Mouse (Mus musculus) adrenal gland, postnatal 36 days (tissue): ENCODE measurements around the gene Zfp791. TPM values are rescaled to one million over a fixed set of nuclear protein-coding genes. Genes with fewer than 3 reads are reported as not detected.
"Not testable (repeated sequence)": the region's sequence is repeated elsewhere in the genome, so short reads cannot be mapped to it uniquely, and the experiment has no call there.

ENCODE experiments used
- DNase-seq, 2 experiments: peaks; one replicate each; pipeline ENCODE4 v3.0.0; 2021; ENCODE audit warnings: mixed read lengths in 1 of 2
- total RNA-seq, 2 experiments: library from RNA; stranded (reverse); gene quantifications; 2 replicates each; pipeline ENCODE4 v1.2.3; 2021

Zfp791 gene
- total RNA-seq, 2 experiments from 2014 or later: 1.3 to 1.4 TPM

DNA sequence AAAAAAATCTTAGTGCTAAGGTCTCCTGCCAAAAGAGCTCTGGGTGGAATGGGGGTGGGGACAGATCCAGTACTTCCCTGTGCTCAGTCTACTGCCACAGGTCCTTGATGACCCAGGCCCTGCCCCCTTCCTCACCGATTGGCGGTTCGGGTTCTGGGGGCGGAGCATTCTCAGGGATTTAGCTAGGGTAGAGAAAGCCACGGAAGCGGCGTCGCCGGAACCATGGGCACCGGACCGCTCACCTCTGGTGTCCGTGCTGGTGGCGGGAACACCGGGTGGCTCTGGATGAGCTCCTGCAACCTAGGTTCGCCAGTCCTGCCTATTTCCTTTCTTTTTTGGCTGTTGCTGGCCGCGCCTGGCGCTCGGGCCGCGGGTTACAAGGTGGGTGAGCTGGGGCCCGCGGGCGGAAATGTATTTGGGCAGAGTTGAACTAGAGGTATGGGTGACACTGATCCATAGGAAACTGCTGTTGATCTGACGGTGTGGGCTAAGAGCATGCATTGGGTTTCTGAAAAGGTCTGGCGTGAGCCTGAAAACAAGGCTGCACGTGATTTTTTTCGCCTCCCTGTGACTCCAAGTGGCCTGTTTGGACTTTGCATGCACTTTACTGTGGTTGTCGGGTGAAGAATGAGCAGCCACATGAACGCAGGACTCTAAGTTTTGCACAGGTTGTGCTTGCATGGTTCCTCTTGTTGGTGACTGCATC, 39.6 kb downstream of the Zfp791 start, which contains the start of gene Man2b1:
TSS of gene Man2b1 (plus strand) at position 163 of the 706 bp plus-strand sequence.
- peak; percentile 96 for DNase-seq

DNA sequence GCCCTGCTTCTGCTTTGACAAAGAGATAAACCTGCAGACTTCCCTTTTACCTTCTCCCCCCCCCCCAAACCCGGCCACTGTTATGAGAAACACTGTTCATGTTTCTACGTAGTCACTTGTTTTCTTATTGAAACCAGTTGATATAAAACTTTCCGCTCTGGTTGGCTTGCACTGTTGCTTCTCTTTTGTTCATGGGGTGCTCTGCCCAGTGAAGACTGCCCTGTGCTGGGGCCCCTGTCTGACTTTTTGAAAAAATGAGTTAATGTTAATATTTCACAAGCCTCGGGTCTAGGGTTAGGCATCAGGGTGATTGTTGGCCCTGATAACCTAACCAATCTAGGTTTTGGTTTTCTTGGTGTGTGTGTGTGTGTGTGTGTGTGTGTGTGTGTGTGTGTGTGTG, 40.7 kb downstream of the Zfp791 start:
- not testable (repeated sequence) for DNase-seq

DNA sequence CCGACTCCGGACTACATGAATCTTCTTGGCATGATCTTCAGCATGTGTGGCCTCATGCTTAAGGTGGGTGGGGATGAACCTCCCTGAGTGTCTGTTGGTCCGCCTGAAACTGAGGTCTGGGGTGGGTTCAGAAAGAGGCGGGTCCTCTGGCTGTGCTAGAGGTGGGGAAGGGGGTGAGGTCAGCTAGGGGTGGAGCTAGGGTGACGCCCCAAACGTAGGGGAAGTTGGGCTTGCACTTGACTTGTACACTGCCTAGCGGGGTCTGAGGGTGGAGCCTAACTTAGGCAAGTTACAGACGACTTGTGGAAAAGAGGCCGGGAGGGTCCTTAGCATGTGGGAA, 41.7 kb downstream of the Zfp791 start, which contains the start of gene Wdr83:
TSS of gene Wdr83 (minus strand) at position 91 of the 340 bp plus-strand sequence.
- DNase-seq: peak; percentile 37 to 53

DNA sequence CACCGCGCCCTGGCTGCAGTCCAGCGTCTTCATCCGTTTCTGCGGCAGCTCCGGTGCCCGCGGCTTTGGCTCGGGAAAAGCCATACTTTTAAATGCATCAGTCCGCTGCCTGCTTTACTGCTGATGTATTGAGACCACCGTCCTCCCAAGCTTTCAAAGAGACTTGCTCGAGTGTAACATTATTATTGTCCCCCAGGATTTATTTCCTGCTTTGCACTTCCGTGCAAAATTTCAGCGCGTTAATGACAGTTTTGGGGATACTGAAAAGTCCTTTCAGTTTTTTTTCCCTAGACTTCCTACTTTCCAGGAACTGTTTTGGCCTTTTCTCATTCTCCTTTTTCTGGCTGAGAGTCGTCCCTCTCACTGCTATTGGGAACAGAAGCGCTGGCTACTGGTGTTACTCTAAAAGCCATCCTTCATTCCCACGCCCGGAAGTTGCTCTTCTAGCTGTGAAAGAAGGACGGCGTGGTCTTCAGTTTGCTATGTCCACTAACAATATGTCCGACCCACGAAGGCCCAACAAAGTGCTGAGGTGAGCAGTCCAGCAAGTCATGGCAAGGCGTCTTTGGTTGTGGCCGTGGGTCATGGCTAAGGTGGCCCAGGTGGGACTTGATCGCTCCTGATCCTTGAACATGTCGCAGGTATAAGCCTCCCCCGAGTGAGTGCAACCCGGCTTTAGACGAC, 42.2 kb downstream of the Zfp791 start, which contains the start of gene Wdr83os:
TSS of gene Wdr83os (plus strand) at position 209 of the 684 bp plus-strand sequence.
- peak; percentile 49 to 54 for DNase-seq

- DNase-seq: no peak
These were observed 42.7 kb downstream of the Zfp791 start for GRCm38 (mm10) chr8:85080214-85080531.

- DNase-seq: peak; percentile 79 to 85
These were observed 45.9 kb downstream of the Zfp791 start for GRCm38 (mm10) chr8:85076993-85077392.

DNA sequence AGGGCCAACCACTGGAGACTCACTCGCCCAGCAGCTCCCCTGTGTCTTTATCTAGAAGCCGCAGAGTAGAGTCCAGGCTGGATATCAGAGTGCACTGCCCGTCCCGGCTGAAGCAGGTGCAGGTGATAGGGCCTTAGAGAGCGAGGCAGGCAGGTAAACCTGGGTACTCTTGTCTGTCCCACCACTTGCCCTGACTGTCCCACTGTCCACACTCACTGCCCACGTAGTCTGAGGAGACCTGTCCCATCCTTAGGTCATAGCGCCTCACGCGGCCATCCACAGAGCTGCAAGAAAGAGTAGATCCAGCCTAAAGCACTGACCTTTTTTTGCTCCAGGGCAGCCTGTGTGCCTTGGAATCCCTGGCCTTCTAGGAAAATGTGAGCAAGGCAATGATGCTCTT, 46.9 kb downstream of the Zfp791 start:
- DNase-seq: peak; percentile 47 to 62

DNA sequence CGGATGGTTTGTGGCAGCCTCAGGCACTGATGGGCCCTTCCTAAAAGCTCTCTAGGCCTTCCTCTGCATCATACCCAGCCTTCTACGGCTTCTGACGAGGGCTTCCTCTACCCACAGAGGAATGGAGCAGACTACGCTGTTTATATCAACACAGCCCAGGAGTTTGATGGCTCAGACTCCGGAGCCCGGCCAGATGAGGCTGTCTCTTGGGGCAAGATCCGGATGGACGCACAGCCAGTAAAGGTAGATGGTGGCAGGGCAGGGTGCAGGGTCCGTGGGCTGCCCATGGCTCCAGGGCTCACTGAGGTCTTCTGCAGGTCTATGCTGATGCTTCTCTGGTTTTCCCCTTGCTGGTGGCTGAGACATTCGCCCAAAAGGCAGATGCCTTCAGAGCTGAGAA, 48.3 kb downstream of the Zfp791 start:
- no peak for DNase-seq

- DNase-seq: no peak
These were observed 48.7 kb downstream of the Zfp791 start for GRCm38 (mm10) chr8:85074167-85074566.

- DNase-seq: no peak
These were observed 49.8 kb downstream of the Zfp791 start for GRCm38 (mm10) chr8:85073041-85073612.

DNA sequence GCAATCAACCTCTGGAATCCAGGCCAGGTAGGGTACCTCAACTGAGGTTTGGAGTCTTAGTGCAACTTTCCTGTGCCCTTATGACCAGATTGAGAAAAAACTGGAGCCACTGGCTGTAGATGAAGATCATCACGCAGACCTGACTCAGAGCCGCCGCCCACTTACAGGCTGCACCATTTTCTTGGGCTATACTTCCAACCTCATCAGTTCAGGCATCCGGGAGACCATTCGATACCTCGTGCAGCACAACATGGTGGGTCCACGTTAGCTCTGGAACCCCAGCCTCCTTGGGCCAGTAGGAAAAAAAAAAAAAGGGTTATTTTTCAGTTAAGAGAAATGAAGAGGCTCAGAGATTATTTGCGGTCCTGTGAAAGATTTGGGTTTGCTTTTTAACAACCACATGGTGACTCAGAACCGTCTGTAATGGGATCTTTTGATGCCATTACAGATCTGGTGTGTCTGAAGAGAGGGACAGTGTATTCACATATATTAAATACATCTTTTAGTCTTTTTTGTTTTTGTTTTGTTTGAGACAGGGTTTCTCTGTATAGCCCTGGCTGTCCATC, 50.4 kb downstream of the Zfp791 start:
- peak in 1 of 2 experiments; percentile 24 for DNase-seq

- peak; percentile 93 to 94 for DNase-seq
These were observed 51.2 kb downstream of the Zfp791 start, which contains the start of gene Dhps for GRCm38 (mm10) chr8:85071514-85072281. Gene Dhps, plus strand, starts transcription at chr8:85071757.

GRCm38 (mm10) chr8:85071041-85071440, 51.9 kb downstream of the Zfp791 start:
- DNase-seq: no peak

- DNase-seq: no peak
These were observed 54.9 kb downstream of the Zfp791 start, which contains the start of gene Gm5741 for GRCm38 (mm10) chr8:85067982-85068381. Gene Gm5741, minus strand, starts transcription at chr8:85067982.

- DNase-seq: no peak
These were observed 55.7 kb downstream of the Zfp791 start for GRCm38 (mm10) chr8:85067155-85067554.

- no peak for DNase-seq
These were observed 57.7 kb downstream of the Zfp791 start for GRCm38 (mm10) chr8:85065213-85065612.

DNA sequence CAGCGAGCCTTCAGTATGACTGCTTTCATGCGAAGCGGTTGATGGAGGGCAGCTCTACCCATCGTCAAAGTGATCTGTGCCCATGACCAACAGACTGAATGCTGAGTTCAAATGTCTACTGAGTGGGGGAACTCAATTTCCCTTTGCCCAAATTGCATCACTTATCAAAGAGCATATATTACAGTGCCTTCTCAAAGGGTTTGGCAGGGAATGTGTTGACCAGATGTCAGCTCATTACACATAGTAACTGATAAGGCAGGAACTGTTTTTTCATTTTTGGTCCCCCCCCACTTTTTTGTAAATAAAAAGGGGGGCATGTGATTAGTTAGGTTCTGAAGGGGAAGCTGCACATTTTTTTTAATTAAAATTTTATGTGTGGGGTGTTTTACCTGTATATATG, 60.3 kb downstream of the Zfp791 start:
- DNase-seq: no peak

- DNase-seq: peak; percentile 89 to 91
These were observed 62.8 kb downstream of the Zfp791 start, which contains the start of gene Fbxw9 for GRCm38 (mm10) chr8:85059879-85060616. Gene Fbxw9, plus strand, starts transcription at chr8:85060055.
